Mouse (Mus musculus) lung, adult 2 months (tissue): ENCODE results near the gene Ucp3.

Experiments used
- CTCF ChIP-seq: fragments of 200-500 bp; IDR thresholded peaks from 2 replicates; pipeline ENCODE4 v1.5.1; 2011; ENCODE audit warnings: mild to moderate bottlenecking, low read length, control low read depth; ENCODE audit not compliant: insufficient read depth
- POLR2A ChIP-seq: fragments of 200-500 bp; IDR thresholded peaks from 2 replicates; pipeline ENCODE4 v1.6.1; 2011; ENCODE audit warnings: low read depth, mild to moderate bottlenecking, control low read depth, low read length, borderline replicate concordance; ENCODE audit errors: extremely low read depth

- TF ChIP-seq POLR2A: no peak
- no peak for TF ChIP-seq CTCF
Observed at GRCm38 (mm10) chr7:100496791-100497190, 24.0 kb downstream of the Ucp3 start.
